Mouse (Mus musculus): Measurements from ENCODE around the gene Smarcal1.

Gene Smarcal1

GRCm38 (mm10) chr1:72587532-72587931, 4.5 kb downstream of the Smarcal1 start:
- in situ Hi-C loops (cut with MboI, MseI) = loop anchor here (25.0 kb wide), 2 partner anchors 350 to 1500 kb away; no protein-coding TSS in a partner anchor

GRCm38 (mm10) chr1:72588763-72589162, 5.7 kb downstream of the Smarcal1 start:
- in situ Hi-C loops (cut with MboI, MseI) = loop anchor here (25.0 kb wide), 2 partner anchors 351 to 1501 kb away; no protein-coding TSS in a partner anchor

GRCm38 (mm10) chr1:72590636-72591035, 7.6 kb downstream of the Smarcal1 start:
- in situ Hi-C loops (cut with MboI, MseI) = loop anchor here (25.0 kb wide), 2 partner anchors 353 to 1503 kb away; no protein-coding TSS in a partner anchor

- in situ Hi-C loops (cut with MboI, MseI) = loop anchor here (25.0 kb wide), 2 partner anchors 355 to 1505 kb away; no protein-coding TSS in a partner anchor
These were observed 9.3 kb downstream of the Smarcal1 start for GRCm38 (mm10) chr1:72592350-72592749.

GRCm38 (mm10) chr1:72593340-72593951, 10.4 kb downstream of the Smarcal1 start:
- in situ Hi-C loops (cut with MboI, MseI) = loop anchor here (25.0 kb wide), 2 partner anchors 356 to 1506 kb away; no protein-coding TSS in a partner anchor

- in situ Hi-C loops (cut with MboI, MseI) = loop anchor here (25.0 kb wide), 2 partner anchors 358 to 1508 kb away; no protein-coding TSS in a partner anchor
These were observed 12.6 kb downstream of the Smarcal1 start for GRCm38 (mm10) chr1:72595686-72596085.

- in situ Hi-C loops (cut with MboI, MseI) = loop anchor here (25.0 kb wide), 2 partner anchors 359 to 1509 kb away; no protein-coding TSS in a partner anchor
These were observed 13.2 kb downstream of the Smarcal1 start for GRCm38 (mm10) chr1:72596231-72596630.

GRCm38 (mm10) chr1:72599146-72600101, 16.4 kb downstream of the Smarcal1 start:
- in situ Hi-C loops (cut with MboI, MseI) = loop anchor here (10.0 to 25.0 kb wide), 4 partner anchors 362 to 1512 kb away; partner anchors contain the start of gene Atic (in 1 of the 2)

GRCm38 (mm10) chr1:72600778-72601177, 17.7 kb downstream of the Smarcal1 start:
- in situ Hi-C loops (cut with MboI, MseI) = loop anchor here (10.0 to 25.0 kb wide), 2 partner anchors 1026 to 1038 kb away; partner anchors contain the start of gene Atic (in 1 of the 2)

GRCm38 (mm10) chr1:72601233-72601632, 18.2 kb downstream of the Smarcal1 start:
- in situ Hi-C loops (cut with MboI, MseI) = loop anchor here (10.0 to 25.0 kb wide), 2 partner anchors 1026 to 1039 kb away; partner anchors contain the start of gene Atic (in 1 of the 2)

- in situ Hi-C loops (cut with MboI, MseI) = loop anchor here (10.0 to 25.0 kb wide), 2 partner anchors 1027 to 1040 kb away; partner anchors contain the start of gene Atic (in 1 of the 2)
These were observed 19.1 kb downstream of the Smarcal1 start for GRCm38 (mm10) chr1:72602186-72602585.

- in situ Hi-C loops (cut with MboI, MseI) = loop anchor here (10.0 to 25.0 kb wide), 2 partner anchors 1028 to 1041 kb away; partner anchors contain the start of gene Atic (in 1 of the 2)
These were observed 19.8 kb downstream of the Smarcal1 start for GRCm38 (mm10) chr1:72602803-72603202.

- in situ Hi-C loops (cut with MboI, MseI) = loop anchor here (10.0 to 25.0 kb wide), 2 partner anchors 1031 to 1044 kb away; partner anchors contain the start of gene Atic (in 1 of the 2)
These were observed 23.2 kb downstream of the Smarcal1 start for GRCm38 (mm10) chr1:72606186-72606673.

GRCm38 (mm10) chr1:72609129-72609528, 26.1 kb downstream of the Smarcal1 start:
- in situ Hi-C loops (cut with MboI, MseI) = loop anchor here (10.0 to 25.0 kb wide), 2 partner anchors 1034 to 1047 kb away; partner anchors contain the start of gene Atic (in 1 of the 2)

- in situ Hi-C loops (cut with MboI, MseI) = loop anchor here (10.0 to 25.0 kb wide), 2 partner anchors 1035 to 1048 kb away; partner anchors contain the start of gene Atic (in 1 of the 2)
These were observed 27.1 kb downstream of the Smarcal1 start for GRCm38 (mm10) chr1:72609887-72610877.

- in situ Hi-C loops (cut with MboI, MseI) = loop anchor here in 1 of 2 experiments (25.0 kb wide), 1 partner anchor 1050 kb away; the partner anchor contains the start of gene Atic
These were observed 29.1 kb downstream of the Smarcal1 start for GRCm38 (mm10) chr1:72612172-72612571.

- in situ Hi-C loops (cut with MboI, MseI) = no loop called here
These were observed 52.2 kb downstream of the Smarcal1 start for GRCm38 (mm10) chr1:72635221-72635620.

GRCm38 (mm10) chr1:72640658-72641410, 57.8 kb downstream of the Smarcal1 start:
- in situ Hi-C loops (cut with MboI, MseI) = no loop called here

- in situ Hi-C loops (cut with MboI, MseI) = no loop called here
These were observed 90.0 kb downstream of the Smarcal1 start for GRCm38 (mm10) chr1:72673070-72673469.

Measured in T-helper 17 cell (primary cell).